Mouse (Mus musculus) heart, embryonic 12.5 days (tissue): ENCODE measurements around the gene Olfr70. TPM values are rescaled to one million over a fixed set of nuclear protein-coding genes. Genes with fewer than 3 reads are reported as not detected.

ENCODE experiments used
- ATAC-seq: fragments of 200-750 bp; cut with Nextera tagmentation; 2 replicates; pipeline ENCODE4 v1.8.0; 2017; ENCODE audit warnings: moderate TSS enrichment, moderate library complexity; ENCODE audit not compliant: insufficient number of reproducible peaks, low FRiP score
- H3K27ac ChIP-seq: fragments of 300-500 bp; sonication (generic); 2 replicates; pipeline ENCODE4 v1.5.1; 2016; ENCODE audit warnings: mild to moderate bottlenecking, moderate library complexity; ENCODE audit not compliant: poor library complexity, severe bottlenecking
- H3K27me3 ChIP-seq: fragments of 300-500 bp; sonication (generic); replicated peaks from 2 replicates; pipeline ENCODE4 v1.6.1; 2016; ENCODE audit warnings: mild to moderate bottlenecking, moderate library complexity
- H3K36me3 ChIP-seq: fragments of 300-500 bp; sonication (generic); 2 replicates; pipeline ENCODE4 v1.6.1; 2016; ENCODE audit warnings: mild to moderate bottlenecking, moderate library complexity
- H3K4me1 ChIP-seq: fragments of 300-500 bp; sonication (generic); replicated peaks from 2 replicates; pipeline ENCODE4 v1.6.1; 2016; ENCODE audit warnings: mild to moderate bottlenecking
- H3K4me2 ChIP-seq: fragments of 300-500 bp; sonication (generic); 2 replicates; pipeline ENCODE4 v1.6.1; 2016; ENCODE audit warnings: mild to moderate bottlenecking, moderate library complexity
- H3K4me3 ChIP-seq: fragments of 300-500 bp; sonication (generic); 2 replicates; pipeline ENCODE4 v1.5.1; 2016; ENCODE audit warnings: mild to moderate bottlenecking
- H3K9ac ChIP-seq: fragments of 300-500 bp; sonication (generic); 2 replicates; pipeline ENCODE4 v1.6.1; 2016; ENCODE audit warnings: mild to moderate bottlenecking, moderate library complexity
- H3K9me3 ChIP-seq: fragments of 300-500 bp; sonication (generic); replicated peaks from 2 replicates; pipeline ENCODE4 v1.6.1; 2016; ENCODE audit warnings: mild to moderate bottlenecking, moderate library complexity
- WGBS: fragments of 180-500 bp; shearing (Covaris S2); methylation state at CpG from one replicate; pipeline ENCODE4 v1.1.7; 2016; 5-methylcytosine and 5-hydroxymethylcytosine counted together
- polyA plus RNA-seq: library from polyadenylated mRNA; unstranded; fragments of >200 nt; fragmentation: Nextera tagmentation; extraction: Ambion mirVana; gene quantifications from 2 replicates; pipeline ENCODE4 v1.2.1, GENCODE M21; 2016

Olfr70 gene
- not detected in 2 replicates for polyA plus RNA-seq

DNA sequence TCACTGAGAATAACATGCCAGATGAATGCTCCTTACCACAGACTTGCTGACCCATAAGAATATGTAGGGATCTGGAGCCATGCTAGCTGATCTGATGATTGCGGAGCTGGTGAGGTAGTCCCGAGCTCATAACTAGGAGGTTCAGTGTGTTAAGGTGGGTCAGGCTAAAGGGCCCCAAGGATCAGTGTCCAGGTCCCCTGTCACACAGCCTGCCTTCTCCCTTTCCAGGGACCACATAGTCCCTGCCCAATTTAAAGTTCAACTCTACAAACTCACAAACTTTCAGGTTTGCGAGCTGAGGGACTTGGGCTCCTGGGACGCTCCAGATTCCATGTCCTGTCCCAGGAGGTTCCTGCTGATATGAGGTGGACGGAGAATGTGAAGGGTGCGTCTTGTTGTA is at the start of gene Olfr70:
TSS of gene Olfr70 (minus strand) at position 101 of the 400 bp plus-strand sequence.
- H3K36me3 ChIP-seq = no peaks in the 10 kb centered on the region
- no peak for ATAC-seq
- 77% methylated on average over 6 of the region's 6 CpGs for WGBS
- no peak within 1 kb of the TSS for H3K4me2 ChIP-seq
- no peak within 1 kb of the TSS for H3K4me3 ChIP-seq
- H3K4me1 ChIP-seq = peaks cover 6% of the 10 kb centered on the region
- H3K9ac ChIP-seq = no peak within 1 kb of the TSS
- H3K9me3 ChIP-seq = no peaks in the 10 kb centered on the region
- peaks cover 20% of the 10 kb centered on the region; the same call in 1 of the 2 replicates for H3K27me3 ChIP-seq
- no peak within 1 kb of the TSS for H3K27ac ChIP-seq

DNA sequence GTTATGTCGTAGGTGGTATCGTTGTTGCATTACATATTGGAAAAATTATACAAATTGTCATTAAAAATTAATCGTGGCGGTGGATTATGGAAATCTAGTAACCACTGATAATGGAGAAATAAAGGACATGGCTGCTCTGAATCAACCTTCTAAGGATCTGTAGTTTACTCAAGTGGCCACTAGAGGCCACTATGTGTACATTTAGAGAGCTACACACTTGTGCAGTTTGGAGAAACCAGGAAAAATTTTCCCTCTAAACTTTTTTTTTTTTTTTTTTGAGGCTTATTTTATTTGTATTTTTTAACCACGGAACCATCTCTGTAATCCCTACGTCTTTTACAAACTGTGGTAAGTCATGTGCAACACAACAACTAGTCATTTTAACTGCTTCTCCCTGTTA is 44.6 kb upstream of the Olfr70 start:
- 15% methylated on average over 6 of the region's 6 CpGs for WGBS
- H3K4me1 ChIP-seq = peaks cover 5% of the 10 kb centered on the region; the same call in 1 of the 2 replicates
- H3K9ac ChIP-seq = no peak overlapping the region
- H3K4me2 ChIP-seq = no peak overlapping the region
- H3K36me3 ChIP-seq = no peaks in the 10 kb centered on the region
- H3K27me3 ChIP-seq = no peaks in the 10 kb centered on the region
- H3K27ac ChIP-seq = no peak overlapping the region
- ATAC-seq = no peak
- H3K9me3 ChIP-seq = 0 out of 2 replicates have a peak, but pooled peaks cover 4% of the 10 kb centered on the region
- no peak overlapping the region for H3K4me3 ChIP-seq

DNA sequence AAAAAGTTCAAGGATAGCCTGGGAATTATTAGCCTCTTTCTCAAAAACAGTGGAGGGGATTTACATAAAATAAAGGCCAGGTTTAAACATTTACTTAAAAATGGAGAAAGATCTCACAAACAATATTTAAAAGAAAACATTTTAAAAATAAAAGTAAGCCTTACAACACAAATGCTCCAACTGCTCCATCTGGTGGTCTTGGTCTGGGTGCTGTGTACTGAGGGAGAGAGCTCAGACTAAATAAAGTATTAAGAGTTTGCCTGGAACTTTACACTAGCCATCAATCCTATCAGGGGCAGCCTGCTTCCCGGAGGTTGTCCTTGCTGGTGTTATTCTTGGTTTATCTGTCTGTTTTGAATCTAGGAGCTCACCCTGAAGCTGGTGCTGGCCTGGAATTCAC is 42.5 kb upstream of the Olfr70 start:
- H3K4me1 ChIP-seq = peaks cover 10% of the 10 kb centered on the region; the same call in 1 of the 2 replicates
- no peaks in the 10 kb centered on the region for H3K36me3 ChIP-seq
- no peaks in the 10 kb centered on the region for H3K9me3 ChIP-seq
- no peak overlapping the region for H3K9ac ChIP-seq
- no peak for ATAC-seq
- H3K4me2 ChIP-seq = no peak overlapping the region
- no peak overlapping the region for H3K27ac ChIP-seq
- 12% methylated on average over 1 of the region's 1 CpGs for WGBS
- no peak overlapping the region for H3K4me3 ChIP-seq
- H3K27me3 ChIP-seq = no peaks in the 10 kb centered on the region

DNA sequence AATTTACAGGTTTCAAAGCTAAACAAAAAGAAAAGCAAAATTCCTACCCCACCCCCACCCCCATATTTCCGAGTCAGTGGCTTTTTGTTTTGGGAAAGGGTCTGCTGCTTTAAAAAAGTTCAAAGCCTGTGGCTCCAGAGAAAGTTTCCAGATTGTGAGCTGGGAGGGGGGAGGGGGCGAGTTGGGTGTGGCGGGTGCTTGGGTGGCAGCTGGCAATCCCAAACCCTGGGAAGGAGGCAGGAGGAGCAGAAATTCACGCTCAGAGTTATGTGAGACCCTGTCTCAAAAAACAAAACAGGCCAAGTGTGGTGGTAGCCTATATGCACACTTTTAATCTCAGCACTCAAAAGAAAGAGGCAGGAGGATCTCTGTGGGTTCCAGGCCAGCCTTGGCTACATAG is 42.0 kb upstream of the Olfr70 start:
- no peak overlapping the region for H3K4me2 ChIP-seq
- ATAC-seq = no peak
- H3K27ac ChIP-seq = no peak overlapping the region
- H3K9me3 ChIP-seq = no peaks in the 10 kb centered on the region
- no peaks in the 10 kb centered on the region for H3K27me3 ChIP-seq
- H3K4me1 ChIP-seq = peaks cover 10% of the 10 kb centered on the region; the same call in 1 of the 2 replicates
- H3K9ac ChIP-seq = no peak overlapping the region
- no peak overlapping the region for H3K4me3 ChIP-seq
- H3K36me3 ChIP-seq = no peaks in the 10 kb centered on the region
- WGBS = 29% methylated on average over 4 of the region's 4 CpGs

DNA sequence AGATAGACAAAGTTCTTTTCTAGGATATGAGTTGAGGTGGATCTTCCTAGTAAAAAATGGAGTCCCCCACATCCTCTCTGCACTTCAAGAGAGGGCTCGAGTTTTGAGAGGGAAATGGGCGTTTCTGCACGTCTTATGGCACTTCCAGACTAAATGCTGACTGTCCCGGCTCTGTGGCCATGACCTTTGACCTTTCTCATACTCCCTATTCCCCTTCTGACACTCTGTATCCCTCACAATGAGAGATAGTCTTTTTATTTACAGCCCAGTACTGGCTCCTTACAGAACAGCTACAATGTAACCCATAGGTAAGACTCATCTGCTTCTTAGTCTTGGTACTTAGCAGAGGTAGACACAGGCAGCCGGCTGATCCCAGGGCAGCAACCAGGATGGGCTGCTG is 40.9 kb upstream of the Olfr70 start:
- Histone ChIP-seq H3K36me3 (no peaks in the 10 kb centered on the region), H3K27ac (no peak overlapping the region), H3K27me3 (no peaks in the 10 kb centered on the region), H3K4me3 (no peak overlapping the region), H3K4me1 (0 out of 2 replicates have a peak, but pooled peaks cover 9% of the 10 kb centered on the region), H3K9ac (no peak overlapping the region), H3K9me3 (no peaks in the 10 kb centered on the region), H3K4me2 (no peak overlapping the region)
- no peak for ATAC-seq
- 58% methylated on average over 5 of the region's 5 CpGs for WGBS

DNA sequence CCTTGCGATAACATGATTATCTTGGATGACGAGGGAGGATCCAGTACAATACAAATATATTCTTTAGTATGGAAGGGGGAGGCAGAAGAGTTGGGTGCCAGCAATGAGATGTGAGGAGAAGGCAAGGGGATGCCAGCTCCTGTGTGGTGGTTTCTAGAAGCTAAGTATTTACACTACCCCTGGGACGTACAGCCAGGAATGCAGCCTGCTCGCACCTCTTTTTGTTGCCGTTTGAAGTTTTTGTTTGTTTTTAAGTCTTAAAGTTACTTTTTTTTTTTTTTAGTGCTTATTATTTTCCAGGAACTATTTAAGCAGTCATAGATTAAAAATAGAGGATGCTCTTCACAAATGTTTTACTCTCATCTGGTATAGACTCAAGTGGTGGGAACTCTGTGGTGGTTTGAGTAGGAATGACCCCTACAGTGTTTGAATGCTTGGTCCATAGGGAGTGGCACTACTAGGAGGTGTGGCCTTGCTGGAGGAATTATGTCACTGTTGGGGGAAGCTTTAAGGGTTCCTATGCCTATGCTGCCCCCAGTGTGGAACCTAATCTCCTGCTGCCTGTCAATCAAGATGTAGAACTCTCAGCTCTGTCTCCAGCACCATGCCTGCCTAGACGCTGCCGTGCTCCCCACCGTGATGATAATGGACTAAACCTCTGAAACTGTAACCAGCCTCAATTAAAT is 38.5 kb upstream of the Olfr70 start:
- H3K27ac ChIP-seq = no peak overlapping the region

DNA sequence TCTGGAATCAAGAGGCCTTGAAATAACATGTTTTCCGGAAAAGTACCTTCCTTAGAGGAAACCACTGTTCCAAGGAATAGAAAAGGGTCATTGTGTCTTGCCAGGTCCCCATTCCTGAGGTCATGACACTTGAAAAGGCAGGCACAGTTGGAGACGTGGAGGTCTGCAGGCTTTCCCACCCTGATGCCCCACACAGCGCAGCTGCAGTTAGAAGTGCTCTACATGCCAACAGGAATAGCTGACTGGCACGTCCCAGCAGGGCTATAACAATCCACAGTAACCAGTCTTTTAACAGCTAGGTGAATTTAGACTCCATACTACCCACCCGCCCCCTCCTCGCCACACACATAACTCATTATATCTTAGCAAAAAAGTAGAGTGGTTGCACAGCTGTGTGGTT is 36.5 kb upstream of the Olfr70 start:
- Histone ChIP-seq H3K4me1 (peaks cover 24% of the 10 kb centered on the region), H3K4me2 (no peak overlapping the region), H3K4me3 (no peak overlapping the region), H3K36me3 (no peaks in the 10 kb centered on the region), H3K9ac (no peak overlapping the region), H3K27me3 (no peaks in the 10 kb centered on the region), H3K27ac (no peak overlapping the region), H3K9me3 (no peaks in the 10 kb centered on the region)
- 64% methylated on average over 6 of the region's 6 CpGs for WGBS
- ATAC-seq = no peak

More for the DNA sequence above, 38.5 kb upstream of the Olfr70 start:
- ATAC-seq = no peak
- H3K4me3 ChIP-seq = no peak overlapping the region
- H3K9ac ChIP-seq = no peak overlapping the region
- no peaks in the 10 kb centered on the region for H3K27me3 ChIP-seq
- H3K9me3 ChIP-seq = no peaks in the 10 kb centered on the region
- H3K4me2 ChIP-seq = no peak overlapping the region
- H3K4me1 ChIP-seq = 0 out of 2 replicates have a peak, but pooled peaks cover 9% of the 10 kb centered on the region
- 53% methylated on average over 8 of the region's 8 CpGs for WGBS
- no peaks in the 10 kb centered on the region for H3K36me3 ChIP-seq

DNA sequence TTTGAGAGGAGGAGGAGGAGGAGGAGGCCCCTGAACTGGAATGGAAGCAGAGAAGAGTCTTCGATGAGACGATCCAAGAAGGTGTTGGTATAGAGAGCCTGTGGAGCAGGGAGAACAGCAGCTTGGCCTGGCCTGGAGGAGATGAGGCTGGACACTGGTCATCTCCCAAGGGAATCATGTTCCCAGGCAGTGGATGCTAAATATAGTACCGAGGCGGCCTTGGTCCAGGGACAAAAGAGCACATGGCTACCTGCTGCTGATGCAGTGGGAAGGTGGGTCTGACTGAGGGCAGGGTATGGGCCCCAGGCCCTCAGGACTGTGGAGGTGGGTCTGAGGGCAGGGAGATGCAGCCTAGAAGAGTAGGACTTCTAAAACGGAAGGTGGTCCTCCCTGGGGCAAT is 32.6 kb upstream of the Olfr70 start:
- WGBS = 64% methylated on average over 5 of the region's 5 CpGs
- no peak overlapping the region for H3K9ac ChIP-seq
- H3K27ac ChIP-seq = no peak overlapping the region
- no peak overlapping the region for H3K4me3 ChIP-seq
- H3K36me3 ChIP-seq = no peaks in the 10 kb centered on the region
- peaks cover 57% of the 10 kb centered on the region for H3K4me1 ChIP-seq
- no peak for ATAC-seq
- H3K4me2 ChIP-seq = no peak overlapping the region
- H3K9me3 ChIP-seq = no peaks in the 10 kb centered on the region
- no peaks in the 10 kb centered on the region for H3K27me3 ChIP-seq

DNA sequence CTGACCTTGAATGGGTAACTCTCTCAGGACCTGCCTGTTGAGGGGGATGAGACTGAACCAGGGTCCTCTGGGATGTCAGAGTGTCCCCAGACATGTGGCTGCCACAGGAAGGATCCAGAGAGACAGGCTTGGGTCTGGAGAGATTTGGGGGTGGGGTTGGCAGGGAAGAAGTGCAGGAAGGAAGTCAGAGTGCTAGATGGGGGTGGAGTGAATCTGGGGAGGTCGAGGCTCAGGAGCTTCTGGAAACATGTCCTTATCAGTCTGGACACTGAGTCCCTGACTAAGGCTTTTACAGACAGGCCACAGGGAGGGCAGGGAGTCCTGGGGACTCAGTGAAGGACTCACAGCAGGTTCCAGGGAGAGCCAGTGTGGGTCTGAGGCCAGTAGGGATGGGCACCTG is 31.6 kb upstream of the Olfr70 start:
- no peak overlapping the region for H3K4me2 ChIP-seq
- no peaks in the 10 kb centered on the region for H3K27me3 ChIP-seq
- no peak overlapping the region for H3K4me3 ChIP-seq
- no peak for ATAC-seq
- H3K36me3 ChIP-seq = no peaks in the 10 kb centered on the region
- WGBS = 0% methylated on average over 1 of the region's 1 CpGs
- H3K9me3 ChIP-seq = no peaks in the 10 kb centered on the region
- no peak overlapping the region for H3K27ac ChIP-seq
- H3K9ac ChIP-seq = no peak overlapping the region
- H3K4me1 ChIP-seq = peaks cover 67% of the 10 kb centered on the region

DNA sequence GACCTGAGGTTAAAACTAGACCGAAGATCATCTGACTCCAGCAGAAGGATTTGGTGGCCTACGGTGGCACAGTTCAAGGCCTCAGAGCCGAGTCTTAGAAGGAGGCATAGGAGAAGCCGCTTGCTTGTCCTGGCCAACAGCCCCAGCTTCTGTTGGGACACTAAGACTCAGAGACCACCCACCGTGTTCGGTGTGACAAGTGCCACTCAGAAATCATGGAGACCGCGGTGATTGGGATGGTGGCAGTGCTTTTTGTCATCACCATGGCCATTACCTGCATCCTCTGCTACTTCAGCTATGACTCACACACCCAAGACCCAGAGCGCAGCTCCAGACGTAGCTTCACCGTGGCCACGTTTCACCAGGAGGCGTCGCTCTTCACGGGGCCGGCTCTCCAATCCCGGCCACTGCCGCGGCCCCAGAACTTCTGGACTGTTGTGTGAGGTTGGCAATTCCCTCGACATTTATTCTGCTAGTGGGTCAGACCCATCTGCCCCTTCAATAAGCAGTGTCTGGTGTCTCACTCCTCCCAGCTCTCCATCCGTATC is 30.2 kb upstream of the Olfr70 start:
- no peak for ATAC-seq
- Histone ChIP-seq H3K27me3 (no peaks in the 10 kb centered on the region), H3K4me2 (no peak overlapping the region), H3K36me3 (no peaks in the 10 kb centered on the region), H3K27ac (peak overlapping the region; percentile 90; the same call in 1 of the 2 replicates), H3K4me1 (peaks cover 76% of the 10 kb centered on the region), H3K9me3 (no peaks in the 10 kb centered on the region), H3K4me3 (no peak overlapping the region), H3K9ac (no peak overlapping the region)
- 53% methylated on average over 21 of the region's 21 CpGs for WGBS

DNA sequence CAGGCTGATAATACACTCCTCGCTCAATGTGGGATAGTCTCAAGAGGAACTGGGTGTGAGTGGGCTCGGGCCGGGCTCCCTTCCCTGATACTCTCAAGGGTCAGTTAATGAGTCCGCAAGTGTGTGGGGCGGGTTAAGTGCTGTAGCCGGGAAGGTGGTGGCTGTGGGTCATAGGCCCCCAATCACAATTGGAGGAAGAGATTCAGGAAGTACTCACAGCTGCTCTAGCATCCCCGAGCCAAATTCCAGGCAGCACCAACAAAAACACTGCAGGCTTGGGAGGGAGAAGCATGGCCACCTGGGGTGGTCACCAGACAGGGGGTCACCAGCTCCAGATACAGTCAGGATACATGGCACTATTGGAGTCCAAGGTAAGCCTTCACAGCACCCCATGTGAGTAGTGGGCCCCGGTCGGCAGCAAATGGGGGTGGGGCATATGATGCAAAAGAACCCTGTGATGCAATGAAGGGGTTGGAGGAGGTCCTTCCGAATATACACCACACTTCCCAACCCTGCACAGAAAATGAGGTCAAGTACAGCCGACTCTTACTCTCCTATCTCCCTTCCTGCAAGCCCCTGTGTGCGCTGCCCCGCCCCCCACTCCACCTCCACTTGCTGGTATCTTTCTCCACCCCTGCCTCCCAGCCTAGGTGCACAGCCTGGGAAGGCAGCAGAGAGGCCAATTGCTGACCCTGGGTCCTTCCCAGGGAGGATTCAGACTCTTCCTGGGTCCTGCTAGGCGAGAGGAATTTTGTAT is 29.4 kb upstream of the Olfr70 start, which contains the start of gene Spaar:
TSS of gene Spaar (plus strand) at position 241 of the 757 bp plus-strand sequence.
- Histone ChIP-seq H3K4me3 (no peak within 1 kb of the TSS), H3K9me3 (no peaks in the 10 kb centered on the region), H3K4me1 (peaks cover 76% of the 10 kb centered on the region), H3K27ac (peak within 1 kb of the TSS; percentile 90), H3K4me2 (peak within 1 kb of the TSS; percentile 30), H3K36me3 (no peaks in the 10 kb centered on the region), H3K27me3 (no peaks in the 10 kb centered on the region), H3K9ac (0 out of 2 replicates have a peak within 1 kb of the TSS, but pooled peaks have one; percentile 25)
- ATAC-seq = 0 out of 2 replicates have a peak, but pooled peaks have one; percentile 20
- WGBS = 30% methylated on average over 14 of the region's 14 CpGs
